Mouse (Mus musculus): ENCODE data around the gene Lmf1.

Lmf1 gene

GRCm38 (mm10) chr17:25602366-25602765 is 23.5 kb downstream of the Lmf1 start:
- in situ Hi-C loops (cut with MboI, MseI) = no loop called here

DNA sequence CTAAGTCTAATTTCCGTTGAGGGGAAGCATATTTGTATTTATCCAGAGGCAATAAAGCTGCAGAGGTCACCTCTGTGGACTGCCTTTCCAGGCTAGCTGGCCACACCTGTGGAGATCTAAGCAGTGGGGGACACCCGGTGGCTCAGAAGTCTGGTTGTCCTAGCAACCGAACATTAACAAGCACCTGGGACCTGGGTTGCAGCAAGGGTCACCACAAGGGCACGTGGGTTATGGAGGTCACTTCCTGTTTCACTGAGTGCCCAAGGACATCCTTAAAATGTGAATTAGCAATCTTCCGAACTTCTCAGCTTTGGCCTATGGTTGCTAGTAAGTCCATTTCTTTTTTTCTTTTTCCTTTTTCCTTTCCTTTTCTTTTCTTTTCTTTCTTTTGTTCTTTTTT is 25.3 kb downstream of the Lmf1 start:
- in situ Hi-C loops (cut with MboI, MseI) = no loop called here

GRCm38 (mm10) chr17:25608137-25608785 is 29.4 kb downstream of the Lmf1 start:
- in situ Hi-C loops (cut with MboI, MseI) = no loop called here

DNA sequence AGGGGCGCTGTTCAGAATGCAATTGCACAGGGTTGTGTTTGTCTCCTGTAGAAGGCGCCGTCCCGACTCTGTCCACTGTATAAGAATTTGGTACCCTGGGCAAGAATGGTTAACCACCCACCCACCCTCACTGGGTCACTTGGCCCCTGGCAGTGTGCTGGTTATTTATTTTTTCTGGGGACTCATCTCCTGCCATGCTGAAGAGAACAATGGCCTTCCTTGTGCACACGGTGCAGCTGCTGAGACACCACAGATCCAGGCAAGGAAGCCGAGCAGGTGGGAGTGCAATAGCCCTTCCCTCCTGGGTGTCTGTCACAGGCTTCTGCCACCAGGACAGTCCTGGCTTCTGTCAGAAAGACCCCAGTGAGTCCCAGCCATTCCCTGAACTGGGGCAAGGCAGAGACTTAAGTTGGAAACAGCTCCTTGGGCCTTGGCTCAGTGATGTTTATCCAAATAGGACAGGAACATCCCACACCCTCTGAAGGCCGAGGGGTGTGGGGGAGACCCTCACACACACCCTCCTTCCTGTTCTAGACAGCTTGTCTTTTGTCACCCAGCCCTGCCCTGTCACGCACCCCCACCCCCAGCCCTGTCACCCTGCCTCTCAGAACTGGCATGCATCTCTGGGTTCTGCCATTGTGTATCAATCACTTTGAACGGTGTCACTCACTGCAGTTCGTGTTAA is 30.1 kb downstream of the Lmf1 start:
- in situ Hi-C loops (cut with MboI, MseI) = no loop called here

GRCm38 (mm10) chr17:25609506-25609828 is 30.6 kb downstream of the Lmf1 start:
- in situ Hi-C loops (cut with MboI, MseI) = no loop called here

DNA sequence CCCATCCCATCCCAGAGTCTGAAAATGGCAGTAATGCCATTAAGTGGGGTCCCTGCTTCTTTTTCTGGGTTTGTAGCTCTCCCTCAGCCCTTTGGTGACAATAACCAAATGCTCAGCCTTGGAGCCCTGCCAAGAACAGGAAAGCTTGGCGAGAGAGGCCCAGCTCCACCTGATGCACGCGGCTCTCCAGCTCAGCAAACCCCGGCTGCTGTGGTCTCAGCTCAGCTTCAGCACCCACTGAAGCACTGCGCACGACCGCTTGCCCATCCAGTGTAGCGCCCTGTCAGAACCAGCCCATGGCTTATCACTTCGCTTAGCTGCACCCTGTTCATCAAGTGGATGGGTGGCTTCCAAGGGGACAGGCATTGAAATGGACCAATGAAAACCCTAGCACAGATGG is 31.3 kb downstream of the Lmf1 start:
- in situ Hi-C loops (cut with MboI, MseI) = no loop called here

DNA sequence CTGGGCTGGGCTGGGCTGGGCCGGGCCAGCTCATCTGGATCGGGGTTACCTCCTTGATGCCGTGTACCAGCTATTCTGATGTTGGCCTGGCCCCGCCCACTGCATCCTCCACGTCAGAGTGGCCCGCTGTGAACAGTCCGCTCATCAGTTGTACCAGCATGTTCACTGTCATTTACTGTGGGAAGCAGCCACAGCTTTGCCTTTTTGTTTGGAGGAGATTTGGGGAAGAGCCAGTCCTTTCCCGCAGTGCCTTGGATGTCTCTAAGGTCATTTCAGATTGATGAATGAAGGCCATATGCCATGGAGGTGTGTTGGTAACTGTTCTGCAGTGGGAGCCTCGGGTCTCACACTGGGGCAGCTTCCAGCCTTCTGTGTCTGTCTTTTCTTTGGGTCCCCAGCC is 33.7 kb downstream of the Lmf1 start:
- in situ Hi-C loops (cut with MboI, MseI) = no loop called here

- in situ Hi-C loops (cut with MboI, MseI) = no loop called here
These were observed 34.4 kb downstream of the Lmf1 start for GRCm38 (mm10) chr17:25613323-25613722.

DNA sequence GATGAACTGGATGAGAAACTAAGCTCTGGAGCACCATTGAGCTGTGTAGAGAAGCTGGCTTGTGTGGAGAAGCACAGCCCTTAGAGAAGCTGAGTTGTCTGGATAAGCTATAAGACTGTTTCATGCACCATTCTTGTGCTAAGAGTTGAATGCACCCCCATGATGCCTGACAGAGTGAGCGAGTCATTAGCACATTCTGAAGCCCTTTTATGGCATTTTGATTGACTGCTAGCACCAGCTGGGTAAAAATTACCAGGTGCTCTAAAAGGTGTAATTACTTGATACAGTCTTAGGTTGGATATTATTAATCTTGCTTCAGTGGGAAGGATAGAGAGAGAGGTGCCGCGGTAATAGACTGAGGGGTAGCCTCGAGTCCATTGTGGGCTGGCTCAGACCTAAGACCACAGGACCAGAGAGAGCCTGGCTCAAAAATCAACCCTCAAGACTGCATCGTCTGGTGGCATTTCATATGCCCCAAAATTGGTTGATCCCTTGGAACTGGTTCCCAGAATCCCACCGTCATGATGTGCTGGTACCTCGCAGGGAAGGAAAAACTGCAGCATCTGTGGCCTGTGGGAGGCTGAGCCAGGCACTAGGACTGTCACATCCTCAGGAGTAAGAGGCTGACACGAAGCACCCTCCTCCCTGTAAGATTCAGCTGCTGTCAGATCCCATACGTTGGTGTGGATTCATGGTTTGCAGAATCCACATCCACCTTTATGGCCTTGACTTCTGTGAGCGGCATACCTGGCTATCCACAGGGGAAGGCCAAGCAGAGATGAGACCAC is 36.0 kb downstream of the Lmf1 start:
- in situ Hi-C loops (cut with MboI, MseI) = no loop called here

- in situ Hi-C loops (cut with MboI, MseI) = no loop called here
These were observed 39.7 kb downstream of the Lmf1 start for GRCm38 (mm10) chr17:25618508-25619056.

DNA sequence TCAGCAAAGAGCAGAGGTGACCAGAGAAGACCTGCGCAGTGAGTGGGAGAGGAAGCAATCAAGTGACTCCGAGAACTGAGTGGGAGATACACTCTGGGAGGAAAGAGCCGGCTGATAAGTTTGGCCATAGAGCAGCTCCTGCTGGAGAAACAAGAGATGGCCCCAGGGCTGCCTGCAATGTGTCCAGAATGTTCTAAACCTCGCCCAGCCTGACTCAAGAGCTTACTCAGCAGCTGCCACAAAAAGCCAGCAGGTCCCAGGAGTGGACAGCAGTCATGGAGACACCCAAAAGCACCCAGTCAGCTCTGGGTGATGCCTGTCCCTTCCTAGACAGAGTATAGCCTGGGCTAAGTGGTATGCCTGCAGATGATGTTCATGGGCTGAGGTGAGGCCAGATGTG is 44.6 kb downstream of the Lmf1 start:
- in situ Hi-C loops (cut with MboI, MseI) = no loop called here

DNA sequence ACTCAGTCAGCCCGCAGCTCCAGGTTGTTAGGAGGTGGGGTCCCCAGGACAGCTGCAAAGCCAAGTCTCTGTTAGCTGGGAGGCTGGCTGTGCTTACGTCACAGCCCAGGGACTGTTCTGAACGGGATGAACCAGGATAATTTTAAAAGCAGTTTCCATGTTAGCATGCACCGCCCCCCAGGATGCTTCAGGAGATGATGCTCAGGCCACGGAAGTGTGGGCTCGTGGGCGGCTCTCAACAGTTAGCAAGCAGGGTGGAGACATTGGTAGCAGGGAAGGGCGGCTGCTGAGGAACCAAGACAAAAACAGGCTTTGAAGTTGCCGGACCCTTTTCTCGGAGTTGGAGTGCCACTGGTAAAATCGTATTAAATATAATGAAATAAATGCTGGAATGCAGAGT is 45.0 kb downstream of the Lmf1 start:
- in situ Hi-C loops (cut with MboI, MseI) = no loop called here

GRCm38 (mm10) chr17:25624446-25625119 is 45.7 kb downstream of the Lmf1 start:
- in situ Hi-C loops (cut with MboI, MseI) = loop anchor here (5.0 kb wide), 1 partner anchor 1208 kb away; no protein-coding TSS in a partner anchor

GRCm38 (mm10) chr17:25625282-25625681 is 46.4 kb downstream of the Lmf1 start:
- in situ Hi-C loops (cut with MboI, MseI) = loop anchor here (5.0 kb wide), 1 partner anchor 1207 kb away; no protein-coding TSS in a partner anchor

- in situ Hi-C loops (cut with MboI, MseI) = loop anchor here (5.0 kb wide), 1 partner anchor 1206 kb away; no protein-coding TSS in a partner anchor
These were observed 47.5 kb downstream of the Lmf1 start for GRCm38 (mm10) chr17:25626196-25627043.

GRCm38 (mm10) chr17:25630313-25630712 is 51.4 kb downstream of the Lmf1 start:
- in situ Hi-C loops (cut with MboI, MseI) = no loop called here

GRCm38 (mm10) chr17:25634070-25634469 is 55.2 kb downstream of the Lmf1 start:
- in situ Hi-C loops (cut with MboI, MseI) = no loop called here

DNA sequence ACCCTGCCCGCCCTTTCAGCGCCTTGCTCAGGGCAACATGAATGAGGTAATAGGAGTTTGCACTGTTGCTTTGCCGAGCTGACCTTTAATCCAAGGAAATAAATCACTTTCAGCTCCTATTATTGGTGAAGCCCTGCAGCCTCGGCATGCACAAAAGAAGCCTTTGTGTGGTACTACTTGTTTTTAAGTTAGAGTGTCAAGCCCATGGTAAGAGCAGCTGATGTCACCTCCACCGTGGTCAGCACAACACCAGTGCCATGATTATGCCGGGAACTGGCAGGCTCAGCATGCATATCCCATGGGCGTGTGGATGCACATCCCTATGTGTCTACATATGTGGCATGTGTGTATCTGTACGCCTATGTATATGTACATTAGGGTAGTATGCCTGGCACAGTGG is 56.5 kb downstream of the Lmf1 start:
- in situ Hi-C loops (cut with MboI, MseI) = no loop called here

GRCm38 (mm10) chr17:25635806-25636205 is 56.9 kb downstream of the Lmf1 start:
- in situ Hi-C loops (cut with MboI, MseI) = no loop called here

DNA sequence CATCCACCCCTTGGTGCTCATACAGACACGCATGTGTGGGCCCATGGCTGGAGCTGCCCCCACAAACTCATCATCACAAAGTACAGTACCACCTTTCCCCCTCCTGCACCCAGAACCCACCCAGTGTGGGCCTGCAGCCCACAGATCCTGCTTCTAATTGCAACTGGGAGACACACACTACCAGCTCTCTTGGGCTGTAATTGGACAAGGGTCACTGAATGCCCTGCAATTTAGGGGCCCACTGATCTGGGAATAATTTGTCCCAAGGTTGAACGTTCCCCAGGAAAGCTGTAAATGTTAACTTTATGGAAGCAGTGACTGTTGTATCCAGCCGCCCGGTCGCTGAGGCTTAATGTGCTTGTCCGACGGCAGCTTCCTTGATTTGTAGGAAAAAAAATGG is 59.1 kb downstream of the Lmf1 start:
- in situ Hi-C loops (cut with MboI, MseI) = no loop called here

DNA sequence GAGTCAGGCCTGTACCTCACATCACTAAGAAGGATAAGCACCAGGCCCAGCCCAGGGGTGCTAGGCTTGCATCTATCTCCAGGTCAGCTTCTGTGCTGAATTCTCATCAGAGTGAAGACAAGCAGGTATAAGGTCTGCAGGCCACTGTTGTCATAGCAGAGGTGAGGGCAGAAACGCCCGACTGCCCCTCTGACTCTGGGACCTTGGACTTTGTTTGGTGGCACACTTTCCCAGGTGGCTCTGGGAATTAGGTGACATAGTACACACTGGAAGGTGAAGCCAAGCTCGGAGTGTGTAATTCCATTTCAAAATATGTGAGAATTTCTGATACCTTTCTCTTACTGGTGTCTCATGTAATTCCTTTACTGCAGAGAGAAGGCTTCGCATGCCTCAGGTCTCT is 59.6 kb downstream of the Lmf1 start:
- in situ Hi-C loops (cut with MboI, MseI) = no loop called here
